Mouse (Mus musculus) c-Kit-negative CD71-positive TER-119-positive erythroid progenitor cells, embryonic 14.5 days (primary cell): ENCODE results near the gene Hnrnpa3.
"Not testable (repeated sequence)": the region's sequence is repeated elsewhere in the genome, so short reads cannot be mapped to it uniquely, and the experiment has no call there.

Source experiments
- DNase-seq: peaks from one replicate; pipeline ENCODE4 v3.0.0-alpha.2; 2013; ENCODE audit warnings: low read depth, low spot score

Gene Hnrnpa3

DNA sequence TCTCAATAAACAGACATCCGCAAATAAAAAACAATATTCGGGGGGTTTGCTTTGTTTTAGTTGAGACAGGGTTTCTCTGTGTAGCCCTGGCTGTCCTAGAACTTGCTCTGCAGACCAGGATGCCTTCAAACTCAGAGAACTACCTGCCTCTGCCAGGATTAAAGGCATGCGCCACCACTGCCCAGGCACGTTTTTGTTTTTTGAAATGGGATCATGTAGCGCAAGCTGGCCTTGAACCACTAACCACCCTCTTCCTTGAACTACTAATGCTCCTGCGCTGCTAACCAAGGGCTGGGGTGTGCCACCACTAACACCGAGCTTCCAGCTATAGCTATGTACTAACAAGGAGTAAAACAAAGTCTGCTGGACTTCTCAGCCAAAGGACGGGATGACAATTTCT is 20.9 kb downstream of the Hnrnpa3 start:
- no peak for DNase-seq

DNA sequence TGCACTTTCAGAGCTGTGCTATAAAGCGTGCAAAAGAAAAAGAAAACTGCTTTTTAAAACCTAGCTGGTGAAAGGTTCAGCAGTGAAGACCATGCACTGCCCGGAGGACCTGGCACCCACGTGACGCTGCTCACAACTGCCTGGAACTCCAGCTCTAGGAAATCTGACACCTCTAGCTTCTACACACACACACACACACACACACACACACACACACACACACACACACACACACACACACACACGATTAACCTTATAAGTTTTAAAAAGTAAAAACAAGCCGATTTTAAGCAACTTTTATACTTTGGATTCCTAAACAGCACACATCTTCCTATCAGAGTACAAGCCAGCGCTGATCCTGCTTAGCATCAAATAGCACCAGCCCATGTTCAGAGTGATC is 22.4 kb downstream of the Hnrnpa3 start:
- DNase-seq: no peak

GRCm38 (mm10) chr2:75682978-75683709 is 24.1 kb downstream of the Hnrnpa3 start:
- no peak for DNase-seq

GRCm38 (mm10) chr2:75684526-75684925 is 25.5 kb downstream of the Hnrnpa3 start:
- DNase-seq: no peak

GRCm38 (mm10) chr2:75685458-75685861 is 26.4 kb downstream of the Hnrnpa3 start:
- no peak for DNase-seq

GRCm38 (mm10) chr2:75687040-75687749 is 28.1 kb downstream of the Hnrnpa3 start:
- no peak for DNase-seq

DNA sequence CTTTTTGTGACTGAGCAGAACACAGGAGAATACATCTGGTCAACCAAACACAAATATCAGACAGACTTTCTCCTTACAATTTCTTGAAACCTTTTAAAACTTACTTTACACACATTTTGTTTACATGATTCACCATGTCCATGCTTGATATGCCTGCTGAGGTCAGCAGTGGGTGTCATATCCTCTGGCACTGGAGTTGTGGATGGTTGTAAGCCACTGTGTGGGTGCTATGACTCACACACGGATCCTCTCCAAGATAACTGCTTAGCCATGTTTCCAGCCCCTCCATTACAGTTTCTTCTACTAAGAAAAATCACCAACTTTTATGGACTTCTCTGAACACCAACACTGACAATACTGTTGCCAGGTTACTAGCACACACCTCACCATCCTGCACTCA is 29.8 kb downstream of the Hnrnpa3 start:
- no peak for DNase-seq

DNA sequence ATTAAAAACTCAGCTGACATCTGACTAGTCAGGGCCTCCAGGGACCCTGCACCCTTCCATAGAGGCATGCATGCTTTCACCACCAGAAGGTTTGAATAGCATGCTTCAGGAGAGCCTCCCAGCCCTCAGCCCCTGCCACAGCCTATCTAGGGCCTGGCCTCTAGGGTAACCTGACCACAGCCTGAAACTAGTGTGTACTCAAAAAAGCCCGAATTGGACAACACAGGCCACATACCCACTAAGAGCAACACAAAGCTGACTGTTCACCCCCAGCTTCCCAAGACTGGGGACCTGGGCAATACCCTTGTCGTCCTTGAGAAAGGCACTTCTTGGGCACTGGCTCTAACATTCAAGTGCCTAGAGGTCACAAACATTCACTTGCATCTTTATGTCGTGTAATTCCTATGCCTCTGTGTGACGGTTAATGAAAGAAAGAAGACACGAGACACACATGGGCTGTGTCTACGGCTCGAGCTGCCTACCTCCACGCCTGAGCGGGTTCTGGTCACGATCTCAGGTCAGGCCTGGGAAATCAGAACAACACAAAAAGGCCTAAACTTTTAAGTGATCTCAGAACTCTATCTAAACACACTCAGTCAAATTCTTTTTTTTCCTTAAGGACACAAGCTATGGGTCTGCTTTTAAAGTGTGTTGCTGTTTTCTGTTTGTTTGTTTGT is 30.6 kb downstream of the Hnrnpa3 start:
- no peak for DNase-seq

DNA sequence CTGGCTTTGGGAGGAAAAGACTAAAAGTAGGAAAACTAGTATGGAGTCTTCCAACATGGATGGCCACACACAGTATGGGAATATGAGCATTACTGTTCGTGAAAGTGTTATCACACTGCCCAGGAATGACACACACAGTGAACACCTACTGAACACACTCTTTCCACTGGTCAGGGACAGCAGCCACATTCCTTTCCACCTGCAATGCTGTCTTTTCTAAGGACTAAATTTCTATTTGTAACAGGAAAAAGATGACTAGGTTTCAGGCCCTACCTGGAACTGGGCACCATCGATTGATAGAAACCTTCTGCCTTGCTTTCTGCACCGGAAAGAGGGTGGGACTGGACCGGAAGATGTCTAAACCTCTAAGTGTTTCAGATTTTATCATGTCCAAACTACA is 31.6 kb downstream of the Hnrnpa3 start:
- DNase-seq: no peak

DNA sequence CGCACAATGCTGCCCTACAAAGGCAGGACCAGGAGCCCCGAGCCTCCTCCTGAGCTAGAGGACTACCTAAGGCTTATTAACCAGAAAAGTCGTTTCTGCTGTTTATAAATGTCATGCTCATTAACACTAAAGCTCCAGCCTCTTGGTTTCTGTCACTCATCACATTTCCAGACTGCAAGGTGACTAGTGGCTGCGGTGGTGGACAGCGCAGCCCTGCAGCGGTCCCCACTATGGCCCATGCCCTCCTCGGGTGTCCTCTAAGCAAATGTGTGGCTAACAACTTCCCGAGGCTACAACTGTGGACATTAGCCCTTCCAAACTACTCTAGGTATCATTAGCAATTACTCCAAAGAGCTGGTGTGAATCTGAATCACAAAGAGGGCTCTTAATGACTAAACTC is 32.3 kb downstream of the Hnrnpa3 start:
- DNase-seq: no peak

GRCm38 (mm10) chr2:75692369-75692768 is 33.3 kb downstream of the Hnrnpa3 start:
- no peak for DNase-seq

DNA sequence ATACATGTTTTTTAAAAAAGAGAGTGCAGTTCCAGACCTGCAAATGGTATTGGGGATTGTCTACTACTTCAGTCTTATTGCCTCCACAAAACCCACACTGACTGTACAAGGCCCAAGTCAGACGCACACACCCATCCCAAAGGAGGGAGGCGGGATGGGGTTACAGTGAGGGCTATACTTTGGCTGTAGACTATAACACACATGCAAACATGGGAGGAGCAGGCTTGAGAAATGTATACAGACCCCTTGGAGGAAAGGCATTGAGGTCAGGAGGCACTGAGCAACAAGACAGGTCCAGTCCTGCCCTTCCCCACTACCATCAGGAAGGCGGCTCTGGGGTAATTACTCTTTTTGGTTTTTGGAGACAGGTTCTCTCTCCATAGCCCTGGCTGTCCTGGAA is 35.9 kb downstream of the Hnrnpa3 start:
- not testable (repeated sequence) for DNase-seq

- no peak for DNase-seq
These were observed 36.8 kb downstream of the Hnrnpa3 start for GRCm38 (mm10) chr2:75695676-75696350.

DNA sequence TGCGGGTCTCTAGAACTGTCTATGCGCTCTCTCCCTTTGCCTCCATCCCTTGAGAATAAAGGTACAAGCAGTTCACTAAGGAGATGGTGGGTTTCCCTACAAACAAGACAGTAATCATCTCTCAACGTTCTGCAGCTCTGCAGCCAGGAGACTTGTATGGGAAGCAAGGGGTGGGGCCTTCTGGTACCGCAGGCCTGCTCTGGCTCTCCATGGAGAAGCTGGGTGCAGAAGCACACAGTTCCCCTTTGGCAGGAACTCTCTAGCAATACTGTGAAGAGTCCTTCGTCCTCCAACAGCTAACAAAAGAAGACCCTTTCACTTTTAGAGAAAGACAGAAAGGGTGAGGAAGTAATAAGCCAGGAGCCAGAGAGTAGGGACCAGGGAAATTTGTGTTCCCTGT is 37.3 kb downstream of the Hnrnpa3 start:
- DNase-seq: no peak

DNA sequence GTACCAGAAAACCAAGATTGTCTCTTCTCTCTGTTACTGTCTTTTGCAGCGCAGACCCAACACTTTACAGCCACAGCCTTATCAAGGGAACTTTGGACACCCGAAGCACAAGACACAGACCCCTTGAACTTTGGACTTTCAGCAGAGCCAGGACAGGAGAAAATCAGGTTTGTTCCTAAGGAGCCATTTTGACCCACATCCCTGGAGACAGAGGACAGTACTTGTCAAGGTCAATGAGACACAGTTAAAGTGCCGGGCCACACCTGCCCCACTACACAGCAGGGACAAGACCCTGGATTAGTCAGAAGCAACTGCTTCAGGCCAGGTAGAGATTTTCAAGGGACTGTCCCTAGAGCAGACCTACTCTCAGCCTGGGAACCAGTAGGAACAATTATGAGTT is 38.2 kb downstream of the Hnrnpa3 start:
- DNase-seq: no peak

DNA sequence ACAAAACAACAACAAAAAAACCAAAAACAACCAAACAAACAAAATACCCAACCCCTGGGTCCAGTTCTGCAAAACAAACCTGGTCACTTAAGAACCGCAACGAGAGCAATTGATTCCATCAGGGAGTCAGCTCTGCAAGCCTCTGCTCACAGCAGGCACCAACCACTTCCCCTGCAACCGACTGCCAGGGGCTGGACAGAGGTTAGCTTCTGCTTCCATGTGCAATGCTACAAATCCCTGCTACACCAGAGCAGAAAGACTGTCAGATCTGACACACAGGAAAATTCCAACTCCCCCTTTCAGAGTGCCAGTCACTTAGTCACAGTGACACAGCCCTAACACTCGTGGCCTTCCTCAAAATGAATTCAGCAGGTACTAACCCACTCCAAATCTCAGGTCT is 38.9 kb downstream of the Hnrnpa3 start:
- no peak for DNase-seq

DNA sequence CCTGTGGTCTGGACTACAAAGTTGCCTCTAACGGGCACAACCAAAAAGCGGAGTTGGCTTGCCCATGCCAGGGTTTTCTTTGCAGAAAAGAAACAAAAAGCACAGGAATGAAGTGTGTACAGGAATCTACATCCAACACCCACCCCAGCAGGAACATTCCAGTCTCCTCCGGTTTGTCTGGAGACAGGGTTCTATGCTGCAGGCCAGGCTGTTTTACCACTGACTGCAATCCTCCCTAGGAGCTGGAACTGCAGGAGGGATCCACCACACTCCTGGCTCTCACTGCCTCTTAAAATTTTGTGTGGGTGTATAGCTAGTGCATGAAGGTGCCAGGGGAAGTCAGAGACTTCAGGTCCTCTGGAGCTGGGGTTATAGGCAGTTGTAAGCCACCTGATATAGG is 39.8 kb downstream of the Hnrnpa3 start:
- DNase-seq: no peak

- DNase-seq: no peak
These were observed 41.5 kb downstream of the Hnrnpa3 start for GRCm38 (mm10) chr2:75700543-75700942.

GRCm38 (mm10) chr2:75701207-75701606 is 42.1 kb downstream of the Hnrnpa3 start:
- DNase-seq: no peak

GRCm38 (mm10) chr2:75701822-75702587 is 42.9 kb downstream of the Hnrnpa3 start:
- DNase-seq: no peak

DNA sequence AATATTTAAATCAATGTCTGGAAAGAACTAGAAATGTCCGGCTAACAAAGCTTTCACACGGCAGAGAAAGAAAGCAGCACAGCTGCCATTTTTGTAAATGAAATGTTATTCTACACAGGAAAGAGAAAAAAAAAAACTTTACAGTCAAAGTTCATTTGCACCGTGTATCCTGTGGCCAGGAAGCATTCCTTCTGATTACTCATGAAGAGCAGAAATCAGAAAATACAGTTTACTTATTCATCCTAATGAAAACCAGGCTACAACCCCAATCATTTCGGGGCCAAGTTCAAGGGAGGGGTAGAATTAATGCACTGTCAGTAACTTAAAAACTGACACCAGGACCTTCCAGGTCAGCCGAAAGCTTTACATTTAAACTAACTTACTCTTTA is 43.5 kb downstream of the Hnrnpa3 start:
- no peak for DNase-seq
